Mouse (Mus musculus): ENCODE measurements around the gene Rpl13a. TPM values are rescaled to one million over a fixed set of nuclear protein-coding genes. Genes with fewer than 3 reads are reported as not detected.

The Rpl13a gene
- polyA plus RNA-seq, 1 experiment from 2014 or later: 762 TPM

GRCm38 (mm10) chr7:45145460-45145859, 16.9 kb upstream of the Rpl13a start:
- H3K4me2 ChIP-seq: no peak overlapping the region
- H3K27ac ChIP-seq: no peak overlapping the region
- H3K9me3 ChIP-seq (replicated peaks): no peaks in the 10 kb centered on the region
- H3K4me1 ChIP-seq (replicated peaks): peaks cover 10% of the 10 kb centered on the region
- 0 out of 2 replicates have a peak, but pooled peaks cover 11% of the 10 kb centered on the region for H3K36me3 ChIP-seq
- no peak overlapping the region for H3K9ac ChIP-seq
- H3K27me3 ChIP-seq: no peaks in the 10 kb centered on the region
- ATAC-seq (replicated peaks; ENCODE audit: insufficient number of reproducible peaks, insufficient read depth, low FRiP score, low read depth): no peak
- WGBS: 96% methylated on average over 8 of the region's 8 CpGs
- H3K4me3 ChIP-seq: no peak overlapping the region

- Histone ChIP-seq H3K9ac (no peak overlapping the region), H3K4me2 (no peak overlapping the region), H3K4me1 (replicated peaks) (peaks cover 9% of the 10 kb centered on the region), H3K9me3 (replicated peaks) (no peaks in the 10 kb centered on the region), H3K27ac (no peak overlapping the region), H3K36me3 (0 out of 2 replicates have a peak, but pooled peaks cover 11% of the 10 kb centered on the region), H3K27me3 (no peaks in the 10 kb centered on the region), H3K4me3 (no peak overlapping the region)
- WGBS: 84% methylated on average over 13 of the region's 13 CpGs
- ATAC-seq (replicated peaks; ENCODE audit: insufficient number of reproducible peaks, insufficient read depth, low FRiP score, low read depth): no peak
These were observed 16.0 kb upstream of the Rpl13a start for GRCm38 (mm10) chr7:45144368-45145174.

GRCm38 (mm10) chr7:45141914-45142313, 13.4 kb upstream of the Rpl13a start:
- Histone ChIP-seq H3K27ac (no peak overlapping the region), H3K4me3 (no peak overlapping the region), H3K4me1 (replicated peaks) (peaks cover 4% of the 10 kb centered on the region; the same call in 1 of the 2 replicates), H3K4me2 (no peak overlapping the region), H3K9ac (no peak overlapping the region), H3K9me3 (replicated peaks) (no peaks in the 10 kb centered on the region), H3K27me3 (no peaks in the 10 kb centered on the region), H3K36me3 (0 out of 2 replicates have a peak, but pooled peaks cover 11% of the 10 kb centered on the region)
- WGBS: 81% methylated on average over 5 of the region's 5 CpGs
- no peak for ATAC-seq (replicated peaks; ENCODE audit: insufficient number of reproducible peaks, insufficient read depth, low FRiP score, low read depth)

- H3K4me1 ChIP-seq (replicated peaks): peaks cover 4% of the 10 kb centered on the region; the same call in 1 of the 2 replicates
- ATAC-seq (replicated peaks; ENCODE audit: insufficient number of reproducible peaks, insufficient read depth, low FRiP score, low read depth): no peak
- 89% methylated on average over 3 of the region's 3 CpGs for WGBS
- H3K27me3 ChIP-seq: no peaks in the 10 kb centered on the region
- no peak overlapping the region for H3K27ac ChIP-seq
- 0 out of 2 replicates have a peak, but pooled peaks cover 11% of the 10 kb centered on the region for H3K36me3 ChIP-seq
- no peak overlapping the region for H3K9ac ChIP-seq
- no peaks in the 10 kb centered on the region for H3K9me3 ChIP-seq (replicated peaks)
- no peak overlapping the region for H3K4me3 ChIP-seq
- no peak overlapping the region for H3K4me2 ChIP-seq
These were observed 12.8 kb upstream of the Rpl13a start for GRCm38 (mm10) chr7:45141319-45141718.

GRCm38 (mm10) chr7:45139904-45140723, 11.6 kb upstream of the Rpl13a start:
- WGBS: 70% methylated on average over 8 of the region's 8 CpGs
- no peaks in the 10 kb centered on the region for H3K9me3 ChIP-seq (replicated peaks)
- no peak overlapping the region for H3K4me2 ChIP-seq
- no peaks in the 10 kb centered on the region for H3K27me3 ChIP-seq
- no peak for ATAC-seq (replicated peaks; ENCODE audit: insufficient number of reproducible peaks, insufficient read depth, low FRiP score, low read depth)
- no peak overlapping the region for H3K4me3 ChIP-seq
- no peak overlapping the region for H3K9ac ChIP-seq
- H3K27ac ChIP-seq: no peak overlapping the region
- H3K4me1 ChIP-seq (replicated peaks): peaks cover 9% of the 10 kb centered on the region
- 0 out of 2 replicates have a peak, but pooled peaks cover 5% of the 10 kb centered on the region for H3K36me3 ChIP-seq

GRCm38 (mm10) chr7:45138403-45138802, 9.8 kb upstream of the Rpl13a start:
- ATAC-seq (replicated peaks; ENCODE audit: insufficient number of reproducible peaks, insufficient read depth, low FRiP score, low read depth): no peak

GRCm38 (mm10) chr7:45137171-45138006, 8.8 kb upstream of the Rpl13a start:
- no peak overlapping the region for H3K4me2 ChIP-seq
- no peaks in the 10 kb centered on the region for H3K9me3 ChIP-seq (replicated peaks)
- no peak for ATAC-seq (replicated peaks; ENCODE audit: insufficient number of reproducible peaks, insufficient read depth, low FRiP score, low read depth)
- WGBS: 57% methylated on average over 12 of the region's 12 CpGs
- no peaks in the 10 kb centered on the region for H3K36me3 ChIP-seq
- no peak overlapping the region for H3K4me3 ChIP-seq
- peaks cover 20% of the 10 kb centered on the region for H3K4me1 ChIP-seq (replicated peaks)
- no peak overlapping the region for H3K9ac ChIP-seq
- H3K27ac ChIP-seq: no peak overlapping the region
- H3K27me3 ChIP-seq: no peaks in the 10 kb centered on the region

More at GRCm38 (mm10) chr7:45138403-45138802, 9.8 kb upstream of the Rpl13a start:
- Histone ChIP-seq H3K36me3 (no peaks in the 10 kb centered on the region), H3K9me3 (replicated peaks) (no peaks in the 10 kb centered on the region), H3K4me1 (replicated peaks) (peaks cover 20% of the 10 kb centered on the region), H3K4me2 (no peak overlapping the region), H3K4me3 (no peak overlapping the region), H3K9ac (no peak overlapping the region), H3K27ac (no peak overlapping the region), H3K27me3 (no peaks in the 10 kb centered on the region)
- WGBS: 84% methylated on average over 1 of the region's 1 CpGs

GRCm38 (mm10) chr7:45135993-45136567, 7.5 kb upstream of the Rpl13a start, which contains the start of the genes Gm45713 and Flt3l:
Gene Gm45713 (minus strand): TSS chr7:45136231.
Gene Flt3l (minus strand): TSS chr7:45136432.
- no peaks in the 10 kb centered on the region for H3K36me3 ChIP-seq
- H3K4me1 ChIP-seq (replicated peaks): peaks cover 20% of the 10 kb centered on the region
- no peaks in the 10 kb centered on the region for H3K27me3 ChIP-seq
- H3K4me2 ChIP-seq: peak within 1 kb of the TSS; percentile 78
- WGBS: 2% methylated on average over 29 of the region's 29 CpGs
- H3K9ac ChIP-seq: peak within 1 kb of the TSS; percentile 65
- no peaks in the 10 kb centered on the region for H3K9me3 ChIP-seq (replicated peaks)
- peak within 1 kb of the TSS; percentile 29; the same call in 1 of the 2 replicates for H3K27ac ChIP-seq
- H3K4me3 ChIP-seq: peak within 1 kb of the TSS; percentile 59
- ATAC-seq (replicated peaks; ENCODE audit: insufficient number of reproducible peaks, insufficient read depth, low FRiP score, low read depth): peak; percentile 77

GRCm38 (mm10) chr7:45135370-45135769, 6.8 kb upstream of the Rpl13a start:
- WGBS: 69% methylated on average over 3 of the region's 3 CpGs
- H3K4me3 ChIP-seq: peak overlapping the region; percentile 59
- H3K27me3 ChIP-seq: no peaks in the 10 kb centered on the region
- peak overlapping the region; percentile 78 for H3K4me2 ChIP-seq
- H3K27ac ChIP-seq: no peak overlapping the region
- no peaks in the 10 kb centered on the region for H3K36me3 ChIP-seq
- peaks cover 20% of the 10 kb centered on the region for H3K4me1 ChIP-seq (replicated peaks)
- no peaks in the 10 kb centered on the region for H3K9me3 ChIP-seq (replicated peaks)
- ATAC-seq (replicated peaks; ENCODE audit: insufficient number of reproducible peaks, insufficient read depth, low FRiP score, low read depth): no peak
- no peak overlapping the region for H3K9ac ChIP-seq

GRCm38 (mm10) chr7:45134544-45135026, 6.0 kb upstream of the Rpl13a start:
- 0 out of 2 replicates have a peak, but pooled peaks have one; percentile 25 for ATAC-seq (replicated peaks; ENCODE audit: insufficient number of reproducible peaks, insufficient read depth, low FRiP score, low read depth)
- Histone ChIP-seq H3K4me2 (peak overlapping the region; percentile 78; the same call in 1 of the 2 replicates), H3K27ac (no peak overlapping the region)

More at GRCm38 (mm10) chr7:45134544-45135026, 6.0 kb upstream of the Rpl13a start:
- Histone ChIP-seq H3K4me1 (replicated peaks) (peaks cover 25% of the 10 kb centered on the region), H3K27me3 (no peaks in the 10 kb centered on the region), H3K36me3 (no peaks in the 10 kb centered on the region), H3K9ac (no peak overlapping the region), H3K9me3 (replicated peaks) (no peaks in the 10 kb centered on the region), H3K4me3 (no peak overlapping the region; the same call in 1 of the 2 replicates)
- WGBS: 13% methylated on average over 12 of the region's 12 CpGs
